Mouse (Mus musculus) lung, adult 2 months (tissue): ENCODE data around the gene Klhl29.

Experiments used
- CTCF ChIP-seq: fragments of 200-500 bp; IDR thresholded peaks from 2 replicates; pipeline ENCODE4 v1.5.1; 2011; ENCODE audit warnings: mild to moderate bottlenecking, low read length, control low read depth; ENCODE audit not compliant: insufficient read depth
- POLR2A ChIP-seq: fragments of 200-500 bp; IDR thresholded peaks from 2 replicates; pipeline ENCODE4 v1.6.1; 2011; ENCODE audit warnings: low read depth, mild to moderate bottlenecking, control low read depth, low read length, borderline replicate concordance; ENCODE audit errors: extremely low read depth

- no peak for TF ChIP-seq CTCF
- no peak for TF ChIP-seq POLR2A
Observed at GRCm38 (mm10) chr12:5211884-5212283, 163.6 kb downstream of the Klhl29 start.
